Mouse (Mus musculus) kidney, adult 8-10 months (tissue): Measurements from ENCODE around the gene Cck.
A peak's percentile ranks its signal among the peaks of the same experiment; 100 is the strongest.
"Not testable (repeated sequence)": the region's sequence is repeated elsewhere in the genome, so short reads cannot be mapped to it uniquely, and the experiment has no call there.

Source experiments
- DNase-seq, 2 experiments: peaks; one replicate each; pipeline ENCODE4 v3.0.0; 2022

Gene Cck

GRCm38 (mm10) chr9:121458466-121458865, 37.0 kb downstream of the Cck start:
- peak in 1 of 2 experiments; percentile 33 for DNase-seq

GRCm38 (mm10) chr9:121456739-121457515, 38.6 kb downstream of the Cck start:
- DNase-seq, result no peak

- DNase-seq, result no peak
Observed at GRCm38 (mm10) chr9:121454891-121455290, 40.6 kb downstream of the Cck start.

DNA sequence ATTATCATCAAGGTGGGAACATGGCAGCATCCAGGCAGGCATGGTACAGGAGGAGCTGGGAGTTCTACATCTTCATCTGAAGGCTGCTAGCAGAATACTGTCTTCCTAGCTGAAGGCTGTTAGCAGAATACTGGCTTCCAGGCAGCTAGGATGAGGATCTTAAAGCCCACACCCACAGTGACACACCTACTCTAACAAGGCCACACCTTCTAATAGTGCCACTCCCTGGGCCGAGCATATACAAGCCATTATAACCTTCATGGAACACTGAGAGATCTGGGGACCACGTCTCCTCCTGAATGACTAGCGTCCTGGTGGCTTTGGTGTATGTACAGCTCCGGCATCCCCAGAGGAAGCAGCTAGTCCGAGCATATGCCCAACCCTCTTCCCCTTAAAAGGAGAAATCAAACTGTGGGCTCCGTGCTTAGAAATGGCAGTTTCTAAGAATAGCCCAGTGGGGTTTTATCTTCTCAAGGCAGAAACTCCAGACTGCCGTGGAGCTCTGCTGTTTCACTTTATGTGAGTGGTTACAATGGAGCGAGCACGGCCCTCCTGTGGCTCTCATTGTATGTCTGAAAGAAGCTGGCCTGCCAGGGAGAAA, 43.1 kb downstream of the Cck start:
- not testable (repeated sequence) for DNase-seq

DNA sequence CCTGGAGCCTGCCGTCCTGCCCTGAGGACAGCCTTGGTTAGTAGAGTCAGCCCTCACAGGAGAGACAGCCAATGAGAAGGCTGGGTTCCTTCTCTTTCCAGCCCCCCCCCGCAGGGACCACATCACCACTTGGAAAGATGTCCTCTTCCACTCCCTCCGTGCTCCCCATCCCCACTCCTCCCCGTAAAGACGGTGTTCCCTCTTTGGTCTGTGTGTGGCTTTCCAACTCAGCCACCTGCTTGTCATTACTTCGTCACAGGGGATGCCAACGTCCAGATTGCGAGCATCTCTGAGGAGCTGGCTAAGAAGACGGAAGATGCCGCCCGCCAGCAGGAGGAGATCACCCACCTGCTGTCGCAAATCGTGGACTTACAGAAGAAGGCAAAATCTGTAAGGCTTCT, 49.1 kb downstream of the Cck start:
- no peak for DNase-seq

DNA sequence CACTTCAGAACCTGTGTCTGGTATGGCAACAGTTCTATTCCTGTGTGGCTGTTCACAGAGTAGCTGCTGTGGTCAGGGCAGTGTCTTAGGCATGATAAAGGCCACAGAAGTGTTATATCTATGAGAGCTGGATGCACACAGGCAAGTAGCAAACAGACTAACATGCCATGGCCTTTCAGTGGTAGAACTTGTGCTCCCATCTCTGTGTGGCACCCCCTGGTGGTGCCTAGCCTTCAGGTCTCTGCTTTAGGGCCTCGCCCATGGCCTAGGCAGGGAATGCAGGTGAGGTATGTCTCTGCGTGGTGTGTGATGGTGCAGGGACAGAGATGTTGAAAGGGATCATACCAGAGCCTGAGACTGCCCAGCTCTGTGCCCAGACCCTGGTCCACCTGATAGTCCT, 50.1 kb downstream of the Cck start:
- DNase-seq, result peak in 1 of 2 experiments; percentile 41

DNA sequence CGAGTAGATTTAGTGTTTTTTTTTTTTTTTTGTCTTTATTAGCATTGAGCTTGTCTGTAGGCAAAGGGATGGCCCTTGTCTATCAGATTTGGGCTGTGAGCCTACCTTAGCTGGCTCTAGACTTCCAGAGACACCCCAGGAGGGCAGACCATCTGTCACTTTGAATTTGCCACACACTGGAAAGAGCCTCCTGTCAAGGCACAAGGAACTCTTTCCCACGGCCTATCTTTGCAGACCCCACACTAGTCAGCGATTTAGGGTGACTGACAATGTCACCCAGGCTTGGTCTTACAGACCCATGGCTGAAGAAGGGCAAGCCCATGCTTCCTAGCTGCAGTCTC, 51.2 kb downstream of the Cck start:
- DNase-seq, result no peak

DNA sequence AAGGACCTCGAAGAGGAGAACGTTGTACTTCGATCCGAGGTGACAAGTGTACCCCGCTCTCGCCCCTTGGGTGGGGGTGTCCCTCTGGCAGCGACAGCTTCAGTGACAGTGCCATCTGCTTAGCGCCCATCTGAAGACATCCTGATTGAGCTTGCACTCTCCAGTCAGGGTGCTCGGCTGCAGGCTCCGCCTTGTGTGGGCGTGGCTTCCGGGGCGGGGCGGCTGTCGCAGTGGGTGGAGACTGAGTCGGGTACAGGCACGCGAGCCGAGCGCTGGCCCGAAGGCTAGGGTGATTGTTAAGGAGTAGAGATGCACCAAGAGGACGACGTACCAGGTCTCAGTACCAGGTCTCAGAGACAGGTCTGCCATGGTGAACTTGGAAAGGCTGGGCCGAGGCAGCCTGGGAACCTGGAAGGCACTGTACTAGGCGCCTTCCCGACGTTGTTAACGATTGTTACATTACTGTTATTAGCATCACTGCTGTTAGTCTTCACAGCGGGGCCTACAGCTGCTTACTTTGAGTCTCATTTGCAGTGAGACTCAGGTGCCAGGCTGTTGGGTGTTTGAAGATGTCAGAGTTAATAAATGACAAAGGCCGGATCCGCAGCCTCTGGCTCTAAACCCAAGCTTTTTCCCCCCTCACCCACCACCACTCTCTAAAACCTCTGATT, 51.7 kb downstream of the Cck start:
- no peak for DNase-seq

DNA sequence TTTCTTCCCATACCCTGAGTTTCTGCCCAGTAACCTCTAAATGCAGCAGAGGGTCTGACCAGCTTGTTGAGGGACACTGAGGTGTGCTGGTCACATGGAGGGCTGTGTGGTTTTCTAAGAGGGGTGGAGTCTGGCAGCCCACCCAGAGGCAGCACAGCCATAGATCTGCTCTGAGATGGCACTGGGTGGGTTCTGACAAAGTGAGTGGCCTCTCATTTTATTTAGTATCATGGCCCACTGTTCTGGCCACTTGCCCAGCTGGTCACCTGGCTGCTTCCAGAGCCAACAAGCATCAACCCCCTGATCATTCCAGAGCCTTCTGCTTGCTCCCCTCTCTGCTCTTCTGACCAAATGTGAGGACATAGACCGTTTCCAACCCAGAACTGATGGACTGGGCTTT, 53.3 kb downstream of the Cck start:
- DNase-seq, result no peak
